Mouse (Mus musculus) kidney, adult 11 months (tissue): ENCODE measurements around the gene Rsf1.

Experiments used
- DNase-seq: peaks from one replicate; pipeline ENCODE4 v3.0.0; 2022

The Rsf1 gene

DNA sequence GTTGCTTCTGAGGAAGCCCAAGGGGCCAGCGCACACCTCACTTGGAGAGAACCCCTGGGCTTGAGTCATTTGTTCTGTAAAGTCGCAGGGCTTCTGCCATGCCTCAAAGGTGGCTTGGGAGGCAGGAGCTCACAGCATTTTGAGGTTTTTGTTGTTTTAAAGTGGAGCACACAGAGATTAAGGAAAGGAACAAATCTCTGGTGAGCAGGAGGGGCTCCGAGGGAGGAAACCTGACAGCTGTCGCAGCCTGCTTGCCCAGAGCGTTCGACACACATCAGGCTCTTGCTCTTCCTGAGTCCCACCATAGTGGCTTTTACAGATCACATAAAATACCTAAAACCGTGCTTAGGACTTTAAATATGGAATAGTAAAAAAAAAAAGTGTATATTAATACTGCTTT lies 147.1 kb downstream of the Rsf1 start:
- no peak for DNase-seq

DNA sequence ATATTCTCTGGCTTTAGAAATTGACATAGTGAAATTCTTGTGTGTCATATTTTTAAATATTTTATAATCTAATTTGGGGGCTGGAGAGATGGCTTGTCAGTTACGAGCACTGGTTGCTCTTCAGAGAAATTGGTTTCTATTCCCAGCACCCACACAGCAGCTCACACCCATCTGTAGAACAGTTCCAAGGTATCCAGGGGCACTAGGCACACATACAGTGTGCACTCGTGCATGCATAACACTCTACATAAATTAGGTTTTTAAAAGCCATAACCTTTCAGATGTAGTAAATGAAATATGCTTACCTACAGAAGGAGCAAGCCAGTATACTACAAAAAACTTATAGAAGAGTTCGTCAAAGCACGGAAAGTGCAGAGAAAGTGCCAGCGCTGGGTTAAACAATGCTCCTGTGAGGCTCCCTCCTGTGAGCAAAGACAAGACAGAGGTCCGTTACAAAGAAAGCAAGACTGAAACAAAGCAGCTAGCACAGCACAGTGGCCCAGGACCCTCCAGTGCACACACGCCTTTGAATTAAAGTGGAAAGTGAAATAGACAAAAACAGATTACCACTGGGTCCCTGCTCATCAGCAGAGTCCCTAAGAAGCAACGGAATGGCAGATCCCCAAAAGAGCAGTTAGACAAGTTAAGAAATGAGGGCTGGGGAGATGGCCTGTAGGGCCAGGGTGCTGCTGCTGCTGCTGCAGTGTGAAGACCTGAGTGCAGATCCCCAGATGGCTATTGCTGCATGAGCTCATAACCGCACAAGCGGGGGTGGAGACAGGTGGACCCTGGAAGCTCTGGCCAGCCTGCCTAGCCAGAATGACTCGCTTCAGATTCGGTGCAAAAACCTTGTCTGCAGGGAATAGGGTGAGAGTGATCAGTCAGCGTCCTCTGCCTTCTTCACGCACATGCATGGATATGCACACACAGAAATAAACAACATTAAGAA lies 149.3 kb downstream of the Rsf1 start:
- DNase-seq, result no peak

DNA sequence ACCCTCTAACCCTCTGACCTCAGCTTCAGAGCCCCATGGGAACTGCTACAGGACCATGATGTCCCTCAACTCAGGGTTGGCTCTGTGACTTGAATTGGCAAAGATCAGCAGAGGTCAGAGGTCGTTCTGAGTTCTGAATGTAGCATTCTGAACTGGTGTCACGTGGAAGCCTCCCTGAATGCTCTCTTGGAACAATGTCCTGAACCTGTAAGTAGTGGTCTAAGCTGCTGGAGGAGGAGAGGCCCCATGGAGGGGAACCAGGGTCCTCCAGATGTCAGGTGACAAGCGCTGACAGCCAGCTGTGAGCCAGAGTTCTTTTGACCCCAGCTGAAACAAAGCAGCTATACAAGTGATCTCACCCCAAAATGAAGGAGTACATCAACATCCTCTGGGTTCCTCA lies 150.7 kb downstream of the Rsf1 start:
- no peak for DNase-seq

DNA sequence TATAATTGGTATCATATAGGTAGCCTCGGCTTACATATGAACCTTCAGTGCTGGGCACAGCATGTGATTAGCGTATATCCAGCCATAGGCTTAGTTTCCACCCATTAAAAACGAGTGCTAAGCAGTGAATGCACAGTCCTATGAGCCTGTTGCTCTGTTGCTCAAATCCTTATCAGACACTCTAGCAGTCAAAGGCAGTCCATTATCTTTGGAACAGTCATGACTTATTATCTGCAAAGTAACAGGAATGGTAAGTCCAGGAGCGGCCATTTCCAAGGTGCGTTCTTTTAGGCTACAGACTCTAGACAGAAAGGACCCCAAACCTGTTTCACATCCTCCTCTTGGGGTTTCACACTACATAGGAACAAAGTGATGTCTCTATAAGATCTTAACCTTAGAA lies 153.9 kb downstream of the Rsf1 start:
- DNase-seq, result no peak

GRCm38 (mm10) chr7:97735021-97735420 lies 155.3 kb downstream of the Rsf1 start:
- peak; percentile 67 for DNase-seq

GRCm38 (mm10) chr7:97735886-97736420 lies 156.3 kb downstream of the Rsf1 start:
- DNase-seq, result peak; percentile 23

DNA sequence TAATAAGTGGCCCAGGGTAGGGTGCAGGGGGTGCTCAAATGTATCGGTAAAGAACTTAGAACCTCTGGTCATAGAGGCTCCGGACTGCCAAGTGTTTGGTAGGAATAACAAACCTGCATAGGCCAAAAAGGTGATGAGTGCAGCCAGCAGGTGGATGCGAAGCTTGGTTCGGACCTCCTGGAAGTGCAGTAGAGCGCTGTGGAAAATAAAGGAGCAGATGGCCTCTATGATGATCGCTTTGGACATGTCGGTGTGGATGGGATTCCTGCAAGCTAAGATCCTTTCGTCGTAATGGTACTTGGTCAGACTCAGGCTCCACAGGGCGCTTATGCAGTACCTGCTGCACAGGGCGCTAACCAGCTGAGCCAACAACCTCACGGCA lies 157.6 kb downstream of the Rsf1 start:
- no peak for DNase-seq

- peak; percentile 91 for DNase-seq
Observed at GRCm38 (mm10) chr7:97737638-97738456, 158.2 kb downstream of the Rsf1 start, which contains the start of gene Aqp11. Gene Aqp11, minus strand, starts transcription at chr7:97738289.

DNA sequence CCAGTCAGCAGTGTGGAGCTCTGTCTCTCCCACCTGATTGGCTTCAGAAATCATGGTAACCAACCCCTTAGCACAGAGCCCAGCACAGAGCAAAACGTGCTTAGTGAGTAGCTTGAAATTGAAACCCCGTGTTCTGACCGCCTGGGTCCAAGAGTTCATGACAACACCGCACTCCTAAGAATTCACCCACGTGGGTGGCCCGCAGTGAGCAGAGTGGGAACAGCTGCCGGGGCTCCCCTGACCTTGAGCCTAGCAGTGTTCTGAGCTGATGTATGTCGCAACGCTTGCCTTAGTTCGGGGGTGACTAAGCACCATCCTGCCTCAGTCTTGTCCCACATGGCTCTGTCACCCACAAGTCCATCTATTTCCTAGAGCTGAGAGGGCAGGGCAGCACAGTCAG lies 161.3 kb downstream of the Rsf1 start:
- DNase-seq, result no peak

- no peak for DNase-seq
Observed at GRCm38 (mm10) chr7:97741756-97742291, 162.1 kb downstream of the Rsf1 start.
